7 mouse cellular contexts compared by ENCODE assay signal in the genomic region with DNA sequence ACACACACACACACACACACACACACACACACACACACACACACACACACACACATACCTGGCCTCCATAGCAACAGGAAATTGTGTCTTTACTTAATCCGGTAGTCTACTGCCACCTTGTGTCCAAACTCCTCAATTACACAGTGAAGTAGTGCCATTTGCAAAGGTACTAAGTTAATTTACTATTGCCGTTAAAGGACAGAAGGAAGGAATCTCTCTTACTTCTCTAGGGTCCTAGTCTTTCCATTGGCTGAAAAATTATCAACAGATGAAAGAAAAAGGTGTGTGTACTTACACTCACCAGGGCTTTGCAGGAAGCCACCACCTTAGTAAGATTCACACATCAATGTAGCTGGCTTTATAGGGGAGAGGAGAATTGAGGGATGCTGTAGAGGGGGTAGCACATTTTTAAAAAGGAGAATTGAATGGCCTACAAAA. TPM values are rescaled to one million over a fixed set of nuclear protein-coding genes. Genes with fewer than 3 reads are reported as not detected.
DNase-seq lines count a peak whose midpoint lies in the region; ATAC-seq lines count a peak whose summit lies in the region.

No protein-coding gene starts in this region.

- peak; percentile 81 for DNase-seq in MEL-GATA-1-ER (ENCODE audit: extremely low read depth, low read depth)
- DNase-seq in cerebellum, postnatal 25 days: peak; percentile 32 to 73
- peak; percentile 40 to 61 for DNase-seq in kidney, postnatal 4 days
- peak; percentile 73 for DNase-seq in lung, postnatal 25 days (ENCODE audit: low spot score)
- peak; percentile 70 to 86 for DNase-seq in right cerebral cortex, adult 2 months (ENCODE audit: low spot score in 2 of 2)

- peak; percentile 93 for ATAC-seq in CD4-positive, CD25-positive, alpha-beta regulatory T cell, adult 4 months
- ATAC-seq in granulocyte monocyte progenitor cell, adult 5-6 weeks (replicated peaks; ENCODE audit: poor library complexity, severe bottlenecking): peak; percentile 95

RNA-seq across cellular contexts. Expression of a gene that starts 29.0 kb away (rescaled TPM):
- 10 to 100 TPM; 37.6 to 44.9 TPM for polyA plus RNA-seq in CD4-positive, CD25-positive, alpha-beta regulatory T cell, adult 4 months (2017; shearing (Covaris generic))
- total RNA-seq in granulocyte monocyte progenitor cell, adult 5-6 weeks (2014; fragmentation: Nextera tagmentation): 26.5 and 29.3 TPM in 2 replicates
- total RNA-seq in granulocyte monocyte progenitor cell, adult 5-6 weeks (2017): 18.6 and 23.7 TPM in 2 replicates

RNA-seq across cellular contexts. Expression of a gene that starts 29.1 kb away (rescaled TPM):
- polyA plus RNA-seq in CD4-positive, CD25-positive, alpha-beta regulatory T cell, adult 4 months (2017; shearing (Covaris generic)): 10 to 100 TPM; 12.7 to 17.1 TPM
- 33.0 and 42.1 TPM in 2 replicates for total RNA-seq in granulocyte monocyte progenitor cell, adult 5-6 weeks (2014; fragmentation: Nextera tagmentation)
- total RNA-seq in granulocyte monocyte progenitor cell, adult 5-6 weeks (2017): 12.1 and 23.5 TPM in 2 replicates

RNA-seq across cellular contexts. Expression of a gene that starts 55.8 kb away (rescaled TPM):
- under 1 TPM; 0.08 to 0.63 TPM for polyA plus RNA-seq in CD4-positive, CD25-positive, alpha-beta regulatory T cell, adult 4 months (2017; shearing (Covaris generic))
- total RNA-seq in granulocyte monocyte progenitor cell, adult 5-6 weeks (2014; fragmentation: Nextera tagmentation): 0.13 and 0.28 TPM in 2 replicates
- total RNA-seq in granulocyte monocyte progenitor cell, adult 5-6 weeks (2017): 0.15 and 0.17 TPM in 2 replicates

Comparison
In these comparisons a context has a peak if more than half of its experiments do, and no peak if none do; other contexts are left out.
1. Peak in every context shown above with its lines: DNase-seq and ATAC-seq.